Mouse (Mus musculus): Measurements from ENCODE around the gene Rom1. TPM values are rescaled to one million over a fixed set of nuclear protein-coding genes. Genes with fewer than 3 reads are reported as not detected.

Rom1 gene
- polyA plus RNA-seq, 1 experiment, result 24.2 TPM

GRCm38 (mm10) chr19:8881034-8881392 is 48.1 kb downstream of the Rom1 start:
- no peak for TF ChIP-seq CTCF (IDR thresholded peaks at IDR 0.05; ENCODE audit: borderline replicate concordance, insufficient read depth, low read depth, low read length)
- TF ChIP-seq POLR2A (IDR thresholded peaks at IDR 0.05; ENCODE audit: borderline replicate concordance, insufficient read depth, low read length), result no peak
- 4% methylated on average over 3 of the region's 3 CpGs for WGBS

DNA sequence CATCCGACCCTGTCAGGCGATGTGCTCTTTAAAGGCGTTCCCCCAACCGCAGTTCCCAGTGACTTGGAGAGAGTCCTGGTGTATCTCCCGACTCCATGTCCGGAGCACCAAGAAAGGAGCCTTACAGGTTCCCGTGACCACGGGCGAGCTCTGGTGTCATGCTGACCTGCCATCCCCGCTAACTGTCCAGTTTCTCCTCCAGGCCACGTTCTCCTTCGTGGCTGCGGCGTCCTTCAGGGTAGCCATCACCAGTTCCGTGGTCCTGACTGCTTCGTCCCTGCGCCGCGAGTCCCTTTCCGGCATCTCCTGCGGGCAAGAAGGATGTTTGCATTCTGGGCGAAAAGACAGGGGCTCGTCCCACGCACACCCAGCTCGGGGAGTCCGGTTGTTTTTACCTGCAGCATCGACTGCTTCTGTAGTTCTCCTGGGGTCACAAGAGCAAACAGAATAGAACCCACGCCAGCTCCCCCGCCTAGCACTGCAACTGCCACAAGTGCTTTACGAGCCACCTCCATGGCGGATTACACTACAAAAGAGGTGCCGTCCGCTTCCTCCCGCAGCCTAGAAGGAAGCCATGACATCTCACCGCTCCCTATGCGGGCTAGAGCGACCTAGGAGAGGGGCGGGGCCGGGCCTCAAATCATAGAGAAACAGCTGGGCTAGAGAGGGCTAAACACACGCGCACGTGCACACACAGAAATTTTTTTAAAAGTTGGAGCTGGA is 48.7 kb downstream of the Rom1 start, which contains the start of gene Uqcc3:
TSS of gene Uqcc3 (minus strand) at position 613 of the 723 bp plus-strand sequence.
- DNase-seq, result peak; percentile 89 to 91
- TF ChIP-seq POLR2A (IDR thresholded peaks at IDR 0.05; ENCODE audit: borderline replicate concordance, insufficient read depth, low read length) (peak; percentile 74), CTCF (IDR thresholded peaks at IDR 0.05; ENCODE audit: borderline replicate concordance, insufficient read depth, low read depth, low read length) (no peak)
- Histone ChIP-seq H3K27me3 (ENCODE audit: control insufficient read depth, insufficient read depth, low read length) (no peaks in the 10 kb centered on the region), H3K4me1 (ENCODE audit: control insufficient read depth, insufficient read depth, low read length) (no peaks in the 10 kb centered on the region), H3K4me3 (replicated peaks; ENCODE audit: insufficient read depth, low read depth, low read length) (peak within 1 kb of the TSS; percentile 98), H3K27ac (ENCODE audit: insufficient read depth, low read length) (peak within 1 kb of the TSS; percentile 62)
- under 1% methylated on average over 42 of the region's 42 CpGs for WGBS

More at GRCm38 (mm10) chr19:8881034-8881392, 48.1 kb downstream of the Rom1 start:
- peak overlapping the region; percentile 98 for H3K4me3 ChIP-seq (replicated peaks; ENCODE audit: insufficient read depth, low read depth, low read length)
- H3K27ac ChIP-seq (ENCODE audit: insufficient read depth, low read length), result no peak overlapping the region
- no peak for DNase-seq
- no peaks in the 10 kb centered on the region for H3K27me3 ChIP-seq (ENCODE audit: control insufficient read depth, insufficient read depth, low read length)
- H3K4me1 ChIP-seq (ENCODE audit: control insufficient read depth, insufficient read depth, low read length), result no peaks in the 10 kb centered on the region

Other genes starting within 250 kb of the Rom1 start
- gene Slc3a2, start 206.0 kb downstream of the Rom1 start, polyA plus RNA-seq (2012; rRNA removed), result 214 and 221 TPM in 2 replicates
- 55.5 and 57.6 TPM in 2 replicates for gene Wdr74, start 193.5 kb downstream of the Rom1 start, polyA plus RNA-seq (2012; rRNA removed)
- 0.33 and 0.65 TPM in 2 replicates for gene 1700092M07Rik, start 188.6 kb downstream of the Rom1 start, polyA plus RNA-seq (2012; rRNA removed)
- 116 and 119 TPM in 2 replicates for gene Stx5a, start 187.9 kb downstream of the Rom1 start, polyA plus RNA-seq (2012; rRNA removed)
- 134 and 135 TPM in 2 replicates for gene Nxf1, start 172.3 kb downstream of the Rom1 start, polyA plus RNA-seq (2012; rRNA removed)
- gene Tmem223, start 158.4 kb downstream of the Rom1 start, polyA plus RNA-seq (2012; rRNA removed), result 169 and 170 TPM in 2 replicates
- 15.9 and 20.2 TPM in 2 replicates for gene Tmem179b, start 154.9 kb downstream of the Rom1 start, polyA plus RNA-seq (2012; rRNA removed)
- 14.1 and 15.6 TPM in 2 replicates for gene Taf6l, start 142.9 kb downstream of the Rom1 start, polyA plus RNA-seq (2012; rRNA removed)
- 155 and 157 TPM in 2 replicates for gene Polr2g, start 130.8 kb downstream of the Rom1 start, polyA plus RNA-seq (2012; rRNA removed)
- gene Zbtb3, start 126.8 kb downstream of the Rom1 start, polyA plus RNA-seq (2012; rRNA removed), result 3.7 and 3.8 TPM in 2 replicates
- 34.4 and 36.0 TPM in 2 replicates for gene Ttc9c, start 110.0 kb downstream of the Rom1 start, polyA plus RNA-seq (2012; rRNA removed)
- 97.7 and 101 TPM in 2 replicates for gene Hnrnpul2, start 109.3 kb downstream of the Rom1 start, polyA plus RNA-seq (2012; rRNA removed)
- gene AC129217.1, start 99.6 kb downstream of the Rom1 start, polyA plus RNA-seq (2012; rRNA removed), result not detected in 2 replicates
- 148 and 155 TPM in 2 replicates for gene Bscl2, start 91.9 kb downstream of the Rom1 start, polyA plus RNA-seq (2012; rRNA removed)
- 218 and 236 TPM in 2 replicates for gene Gng3, start 90.2 kb downstream of the Rom1 start, polyA plus RNA-seq (2012; rRNA removed)
- gene Lrrn4cl, start 78.6 kb downstream of the Rom1 start, polyA plus RNA-seq (2012; rRNA removed), result 0.78 and 0.85 TPM in 2 replicates
- gene Ubxn1, start 57.9 kb downstream of the Rom1 start, polyA plus RNA-seq (2012; rRNA removed), result 117 and 134 TPM in 2 replicates
- gene Uqcc3, start 48.4 kb downstream of the Rom1 start, polyA plus RNA-seq (2012; rRNA removed), result 69.3 and 76.7 TPM in 2 replicates
- 3.8 and 5.1 TPM in 2 replicates for gene Lbhd1, start 45.6 kb downstream of the Rom1 start, polyA plus RNA-seq (2012; rRNA removed)
- gene Gm49403, start 45.4 kb downstream of the Rom1 start, polyA plus RNA-seq (2012; rRNA removed), result not detected in 2 replicates
- 43.7 and 45.9 TPM in 2 replicates for gene 1810009A15Rik, start 40.5 kb downstream of the Rom1 start, polyA plus RNA-seq (2012; rRNA removed)
- gene Gm49416, start 40.4 kb downstream of the Rom1 start, polyA plus RNA-seq (2012; rRNA removed), result not detected in 2 replicates
- 17.7 and 18.0 TPM in 2 replicates for gene Ints5, start 36.4 kb downstream of the Rom1 start, polyA plus RNA-seq (2012; rRNA removed)
- gene Ganab, start 31.3 kb downstream of the Rom1 start, polyA plus RNA-seq (2012; rRNA removed), result 105 and 116 TPM in 2 replicates
- 224 and 238 TPM in 2 replicates for gene B3gat3, start 9.0 kb downstream of the Rom1 start, polyA plus RNA-seq (2012; rRNA removed)
- 40.2 and 45.0 TPM in 2 replicates for gene Eml3, start 196 bp upstream of the Rom1 start, polyA plus RNA-seq (2012; rRNA removed)
- gene Mta2, start 12.5 kb upstream of the Rom1 start, polyA plus RNA-seq (2012; rRNA removed), result 30.9 and 33.9 TPM in 2 replicates
- gene Tut1, start 24.5 kb upstream of the Rom1 start, polyA plus RNA-seq (2012; rRNA removed), result 20.5 and 20.8 TPM in 2 replicates
- gene Eef1g, start 37.7 kb upstream of the Rom1 start, polyA plus RNA-seq (2012; rRNA removed), result 263 and 281 TPM in 2 replicates
- 5.3 and 5.8 TPM in 2 replicates for gene Ahnak, start 59.9 kb upstream of the Rom1 start, polyA plus RNA-seq (2012; rRNA removed)
- not detected in 2 replicates for gene Scgb1a1, start 158.6 kb upstream of the Rom1 start, polyA plus RNA-seq (2012; rRNA removed)
- 88.4 TPM in 2 replicates for gene Asrgl1, start 206.3 kb upstream of the Rom1 start, polyA plus RNA-seq (2012; rRNA removed)

Measured in cerebellum, adult 2 months (tissue).